ENCODE assay signal across 8 mouse cellular contexts in genomic region chr9:61373634-61373941, GRCm38 (mm10). TPM values are rescaled to one million over a fixed set of nuclear protein-coding genes. Genes with fewer than 3 reads are reported as not detected.
DNase-seq lines count a peak whose midpoint lies in the region; ATAC-seq and TF ChIP-seq lines count a peak whose summit lies in the region.

No protein-coding gene starts in this region.

- no peak for ATAC-seq in cerebellum, adult (ENCODE audit: insufficient number of reproducible peaks, low FRiP score, low TSS enrichment)
- no peak for ATAC-seq in limb, embryonic 11.5 days (ENCODE audit: insufficient number of reproducible peaks, low FRiP score, low TSS enrichment, low read depth)

- peak in 1 of 2 experiments; percentile 40 for DNase-seq in cerebellum, adult 2 months
- DNase-seq in right cerebral cortex, adult 18-20 months: peak; percentile 29
- no peak for DNase-seq in right cerebral cortex, postnatal 36 days (ENCODE audit: low spot score in 2 of 2)
- DNase-seq in gastrocnemius, postnatal 25 days: peak; percentile 47
- no peak for DNase-seq in limb, embryonic 11.5 days (ENCODE audit: low spot score)
- peak; percentile 34 for DNase-seq in right cerebral cortex, postnatal 4 days
- DNase-seq in left cerebral cortex, postnatal 14 days (ENCODE audit: low spot score in 2 of 2): no peak

- H3K27ac ChIP-seq in cerebellum, adult 2 months (ENCODE audit: insufficient read depth, low read length): peak overlapping the region; percentile 22; the same call in 1 of the 2 replicates
- peak overlapping the region; percentile 94 for H3K27ac ChIP-seq in limb, embryonic 11.5 days (replicated peaks; ENCODE audit: low read depth, low read length)

- peaks cover 12% of the 10 kb centered on the region for H3K4me1 ChIP-seq in cerebellum, adult 2 months (ENCODE audit: control insufficient read depth, insufficient read depth, low read length)
- peaks cover 43% of the 10 kb centered on the region for H3K4me1 ChIP-seq in limb, embryonic 11.5 days (ENCODE audit: control insufficient read depth, insufficient read depth, low read length)

- WGBS in cerebellum, adult 2 months: under 1% methylated on average over 23 of the region's 23 CpGs
- WGBS in limb, embryonic 11.5 days: under 1% methylated on average over 23 of the region's 23 CpGs

- no peak for TF ChIP-seq POLR2A in cerebellum, adult 2 months (IDR thresholded peaks at IDR 0.05; ENCODE audit: borderline replicate concordance, insufficient read depth, low read length)

- no peaks in the 10 kb centered on the region for H3K27me3 ChIP-seq in cerebellum, adult 2 months (ENCODE audit: control insufficient read depth, insufficient read depth, low read length)
- no peaks in the 10 kb centered on the region for H3K27me3 ChIP-seq in limb, embryonic 11.5 days (ENCODE audit: control insufficient read depth, insufficient read depth, low read length)

- intact Hi-C loops in left cerebral cortex, postnatal 14 days (cut with DNase I): loop anchor here (5.0 to 10.0 kb wide), 4 partner anchors 199 to 459 kb away; no protein-coding TSS in a partner anchor

- H3K4me2 ChIP-seq in limb, embryonic 11.5 days (ENCODE audit: low read depth, severe bottlenecking): peak overlapping the region; percentile 88

- peak overlapping the region; percentile 99 for H3K9ac ChIP-seq in limb, embryonic 11.5 days (ENCODE audit: low read length)

- peaks cover under 1% of the 10 kb centered on the region for H3K36me3 ChIP-seq in limb, embryonic 11.5 days (ENCODE audit: control insufficient read depth, insufficient read depth, low read length)

- TF ChIP-seq CTCF in cerebellum, adult 2 months (IDR thresholded peaks at IDR 0.05; ENCODE audit: borderline replicate concordance, insufficient read depth, low read depth, low read length): no peak

- peak overlapping the region; percentile 96 for H3K4me3 ChIP-seq in cerebellum, adult 2 months (replicated peaks; ENCODE audit: insufficient read depth, low read depth, low read length)
- H3K4me3 ChIP-seq in limb, embryonic 11.5 days (ENCODE audit: low read depth, low read length): peak overlapping the region; percentile 97

- H3K9me3 ChIP-seq in limb, embryonic 11.5 days (ENCODE audit: control insufficient read depth, low read length): no peaks in the 10 kb centered on the region

RNA-seq across cellular contexts. Expression of gene Tle3, which starts 1.4 kb away (rescaled TPM):
- polyA plus RNA-seq in cerebellum, adult 2 months (2012; rRNA removed): 50.6 and 62.0 TPM in 2 replicates
- 1 to 10 TPM; 7.9 to 10.0 TPM for total RNA-seq in gastrocnemius, postnatal 25 days (2021)
- 42.8 and 43.4 TPM in 2 replicates for polyA plus RNA-seq in limb, embryonic 11.5 days (2014; fragmentation: Nextera tagmentation; extraction: Ambion mirVana)
- total RNA-seq in left cerebral cortex, postnatal 14 days (2021): 10 to 100 TPM; 81.7 to 98.0 TPM

Comparison
In these comparisons a context has a peak if more than half of its experiments do, and no peak if none do; other contexts are left out.
1. DNase-seq: peak in right cerebral cortex, adult 18-20 months (single experiment), gastrocnemius, postnatal 25 days (single experiment) and right cerebral cortex, postnatal 4 days (single experiment); none in right cerebral cortex, postnatal 36 days (0 of 2), limb, embryonic 11.5 days (single experiment) and left cerebral cortex, postnatal 14 days (0 of 2).
2. RNA of gene Tle3, which starts 1.4 kb away (total RNA-seq): 81.7 to 98.0 TPM in left cerebral cortex, postnatal 14 days; 7.9 to 10.0 TPM in gastrocnemius, postnatal 25 days; every median in the first group is over 4 times any median in the second.